Mouse (Mus musculus) lung, postnatal 36 days (tissue): Measurements from ENCODE around the gene Nfatc3.
A peak's percentile ranks its signal among the peaks of the same experiment; 100 is the strongest.

ENCODE experiments used
- DNase-seq: peaks from one replicate; pipeline ENCODE4 v3.0.0; 2022; ENCODE audit warnings: mixed read lengths

The Nfatc3 gene

DNA sequence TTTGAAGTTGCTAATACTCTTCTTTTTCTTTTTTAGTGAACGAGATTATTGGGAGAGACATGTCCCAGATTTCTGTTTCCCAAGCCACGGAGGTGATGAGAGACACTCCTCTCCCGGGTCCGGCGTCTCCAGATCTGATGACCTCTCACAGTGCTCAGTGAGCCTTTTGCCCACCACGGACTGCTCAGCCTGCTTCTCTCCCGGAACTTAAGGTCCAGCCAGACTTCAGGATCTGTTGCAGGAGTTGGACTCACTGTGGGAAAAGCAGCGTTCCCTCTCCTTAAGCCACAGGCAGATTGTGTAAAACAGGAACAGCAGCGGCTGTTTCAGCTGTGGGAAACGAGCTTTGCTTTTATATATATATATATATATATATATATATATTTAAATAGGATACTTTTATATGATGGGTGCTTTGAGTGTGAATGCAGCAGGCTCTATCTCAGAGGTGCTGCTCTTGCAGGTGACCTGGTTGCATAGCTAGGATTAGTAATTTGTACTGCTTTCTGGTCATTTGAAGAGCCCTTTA lies 69.3 kb downstream of the Nfatc3 start:
- DNase-seq: no peak

- DNase-seq: no peak
These were observed 70.7 kb downstream of the Nfatc3 start for GRCm38 (mm10) chr8:106129232-106129930.

DNA sequence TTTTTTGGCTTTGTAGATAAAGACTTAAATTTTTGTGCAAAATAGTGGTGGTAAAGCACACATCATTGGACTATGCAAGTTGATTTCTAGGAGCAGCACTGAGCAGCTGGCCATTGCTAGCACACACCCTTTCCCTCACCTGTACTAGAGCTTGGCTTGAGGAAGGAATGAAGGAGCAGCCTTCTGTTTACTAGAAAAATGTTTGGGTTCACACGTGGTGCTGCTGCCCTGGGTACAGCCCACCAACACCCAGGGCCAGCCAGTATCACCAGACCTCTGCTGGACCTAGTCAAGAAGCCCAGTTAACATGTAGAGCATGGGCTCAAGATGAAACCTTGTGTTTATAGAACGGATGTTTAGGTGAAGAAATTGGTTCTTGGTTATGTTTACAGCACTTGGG lies 71.4 kb downstream of the Nfatc3 start:
- no peak for DNase-seq

- no peak for DNase-seq
These were observed 71.9 kb downstream of the Nfatc3 start for GRCm38 (mm10) chr8:106130505-106130904.

DNA sequence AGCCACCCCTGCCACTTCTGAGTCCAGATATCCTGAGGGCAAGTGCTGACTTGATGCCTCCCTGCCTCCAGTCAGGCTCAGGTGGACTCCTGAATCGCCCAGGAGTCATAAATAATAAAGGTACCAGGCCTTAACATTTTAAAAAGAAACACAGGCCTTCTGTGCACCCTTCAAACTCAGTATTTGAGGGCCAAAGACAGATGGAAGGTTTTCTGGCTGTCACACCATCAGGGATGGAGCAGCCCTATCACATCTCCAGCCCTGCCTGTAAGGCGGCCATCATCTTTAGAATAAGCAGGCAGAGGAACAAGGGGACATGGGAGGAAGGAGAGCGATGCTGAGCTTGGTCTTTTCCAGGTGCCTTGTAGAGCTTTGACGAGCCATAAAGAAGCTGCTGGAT lies 72.4 kb downstream of the Nfatc3 start:
- no peak for DNase-seq

DNA sequence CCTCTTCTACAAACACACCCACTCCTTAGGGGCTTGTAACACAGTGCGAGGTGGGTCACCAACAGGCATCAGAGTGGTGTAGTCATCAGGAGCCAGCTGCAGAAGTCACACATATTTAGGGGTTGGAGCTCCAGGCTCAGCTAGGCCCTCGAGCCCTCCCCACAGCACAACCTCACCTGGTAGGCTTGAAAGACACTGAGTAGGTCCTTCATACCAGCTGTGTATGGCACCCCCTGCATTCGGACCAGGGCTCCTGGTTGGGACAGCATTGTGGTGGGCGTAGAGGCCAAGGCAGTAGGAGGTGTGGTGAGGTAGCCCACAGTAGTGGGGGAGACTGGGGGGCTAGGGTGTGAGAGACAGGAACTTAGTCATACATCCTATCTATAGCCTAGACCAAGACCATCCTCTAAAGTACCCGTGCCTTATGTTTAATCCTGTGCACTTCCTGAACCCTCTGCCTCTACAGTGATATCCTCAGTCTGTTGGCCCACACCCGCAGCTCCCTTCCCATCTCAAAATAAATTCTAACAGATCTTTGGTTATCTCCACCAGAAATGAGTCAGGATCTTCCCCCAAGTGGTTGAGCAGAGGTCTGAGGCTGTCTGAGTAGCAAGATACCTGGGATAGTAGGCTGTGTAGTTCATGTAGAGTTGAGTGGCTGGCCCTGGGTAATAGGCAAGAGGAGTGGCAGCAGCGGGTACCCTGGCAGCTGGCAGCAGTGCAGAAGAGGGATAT lies 73.0 kb downstream of the Nfatc3 start:
- no peak for DNase-seq

GRCm38 (mm10) chr8:106132356-106132755 lies 73.7 kb downstream of the Nfatc3 start:
- no peak for DNase-seq

GRCm38 (mm10) chr8:106133526-106133925 lies 74.9 kb downstream of the Nfatc3 start:
- DNase-seq: no peak

DNA sequence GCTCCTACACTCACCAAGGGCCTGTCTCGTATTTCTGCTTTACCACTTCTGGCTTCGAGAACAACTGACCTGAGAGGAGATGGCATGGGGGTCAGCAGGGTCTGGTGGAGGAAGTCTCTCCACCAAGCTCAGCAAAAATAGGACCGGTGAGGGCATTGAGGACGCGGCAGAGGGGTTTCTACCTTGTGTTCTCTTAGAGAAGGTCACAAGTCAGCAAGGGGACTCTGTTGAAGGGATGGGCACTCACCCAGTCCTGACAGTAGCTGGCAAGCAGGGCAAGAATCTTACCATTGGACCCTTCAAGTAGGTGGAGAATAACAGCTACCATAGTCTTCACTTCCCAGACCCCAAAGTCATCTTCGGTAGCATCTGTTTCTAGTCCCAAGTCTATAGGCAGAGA lies 75.3 kb downstream of the Nfatc3 start:
- DNase-seq: no peak

GRCm38 (mm10) chr8:106134751-106135571 lies 76.3 kb downstream of the Nfatc3 start:
- peak; percentile 96 for DNase-seq

- DNase-seq: no peak
These were observed 77.0 kb downstream of the Nfatc3 start for GRCm38 (mm10) chr8:106135672-106136071.

- peak; percentile 91 for DNase-seq
These were observed 77.8 kb downstream of the Nfatc3 start, which contains the start of gene Esrp2 for GRCm38 (mm10) chr8:106136156-106137130. Gene Esrp2 (minus strand): TSS chr8:106136974.

DNA sequence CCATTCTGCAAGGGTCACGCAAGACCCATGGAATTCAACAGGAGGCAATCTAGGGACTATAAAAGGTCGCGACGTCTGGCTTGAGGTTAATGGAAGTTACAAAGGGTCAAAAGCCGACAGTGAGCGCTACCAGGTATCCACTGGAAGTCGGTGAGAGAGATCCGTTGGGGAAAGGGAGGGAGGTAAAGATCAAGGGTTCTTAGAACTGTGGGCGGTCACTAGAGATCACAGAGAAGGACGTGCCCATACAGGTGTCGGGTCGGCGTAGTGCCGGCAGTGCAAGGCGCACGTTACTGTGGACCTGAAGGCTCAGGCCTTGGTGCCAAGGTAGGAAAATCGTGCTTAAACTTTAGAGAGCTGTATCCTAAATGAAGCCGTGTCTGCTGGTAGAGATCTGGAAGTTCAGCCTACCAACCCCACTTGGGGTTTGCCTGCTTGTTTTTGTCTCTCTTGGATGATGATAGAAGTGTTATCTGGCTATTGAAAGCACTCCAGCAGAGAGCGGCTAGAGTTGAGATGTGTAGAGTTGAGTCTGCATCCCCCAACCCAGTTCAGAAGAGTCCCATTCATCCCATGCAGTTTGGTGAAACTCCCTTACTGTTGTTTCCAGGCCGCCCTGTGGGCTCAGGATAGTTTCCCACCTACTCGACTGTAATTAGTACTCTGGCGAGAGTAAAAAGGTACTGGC lies 78.7 kb downstream of the Nfatc3 start:
- DNase-seq: peak; percentile 62

GRCm38 (mm10) chr8:106137906-106138477 lies 79.4 kb downstream of the Nfatc3 start:
- peak; percentile 94 for DNase-seq

DNA sequence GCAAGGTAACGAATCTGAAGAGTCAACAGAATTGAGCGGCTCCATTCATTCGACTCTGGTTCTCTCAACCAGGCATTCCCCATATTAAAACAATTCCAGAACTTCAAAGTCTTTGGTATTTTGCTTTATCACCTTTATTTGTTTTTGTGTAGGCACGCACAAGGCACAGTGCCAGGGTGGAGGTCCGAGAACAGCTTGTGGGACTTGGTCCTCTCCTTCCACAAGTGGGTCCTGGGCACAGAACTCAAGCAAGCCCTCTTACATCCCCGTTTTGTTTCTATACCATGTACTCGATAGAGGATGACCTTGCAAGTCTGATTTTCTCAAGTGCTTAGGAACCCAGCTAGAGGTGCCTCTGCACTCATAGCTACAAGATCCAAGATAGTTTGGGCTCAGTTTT lies 80.0 kb downstream of the Nfatc3 start:
- no peak for DNase-seq

DNA sequence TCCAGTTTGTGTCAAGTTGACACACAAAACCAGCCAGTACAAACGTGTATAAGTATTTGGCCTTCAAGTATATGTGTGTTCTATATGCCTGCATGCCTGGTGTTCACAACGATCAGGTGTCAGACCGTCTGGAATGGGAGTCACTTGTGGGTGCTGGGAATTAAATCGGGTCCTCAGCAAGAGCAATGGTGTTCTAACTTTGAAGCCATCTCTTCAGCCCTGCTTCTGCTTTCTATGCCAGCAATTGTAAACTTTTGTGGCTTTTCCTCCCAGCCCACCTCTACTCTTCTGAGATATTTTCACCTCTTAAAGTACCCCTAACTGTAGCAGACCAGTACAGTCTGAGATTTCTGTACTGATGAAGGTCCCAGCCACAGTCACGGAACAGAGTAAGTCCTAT lies 81.6 kb downstream of the Nfatc3 start:
- DNase-seq: no peak

DNA sequence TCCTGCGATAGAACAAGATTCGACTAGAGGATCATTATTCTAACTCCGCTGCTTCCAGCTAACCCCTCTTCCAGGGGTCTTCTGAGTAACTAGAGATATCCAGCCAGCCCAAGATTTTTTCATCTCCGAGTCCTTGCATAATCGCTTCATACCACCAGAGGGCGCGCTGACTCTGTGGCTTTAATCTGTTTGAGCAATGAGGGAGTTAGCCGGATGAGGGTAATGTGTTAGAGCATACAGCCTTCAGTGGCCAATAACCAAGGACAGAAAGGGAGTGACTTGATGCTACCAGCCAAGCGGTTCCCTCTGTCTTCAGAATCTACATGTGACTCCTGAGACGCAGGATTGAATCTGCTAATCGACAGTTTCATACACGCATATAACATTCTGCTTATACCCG lies 82.1 kb downstream of the Nfatc3 start:
- peak; percentile 91 for DNase-seq

DNA sequence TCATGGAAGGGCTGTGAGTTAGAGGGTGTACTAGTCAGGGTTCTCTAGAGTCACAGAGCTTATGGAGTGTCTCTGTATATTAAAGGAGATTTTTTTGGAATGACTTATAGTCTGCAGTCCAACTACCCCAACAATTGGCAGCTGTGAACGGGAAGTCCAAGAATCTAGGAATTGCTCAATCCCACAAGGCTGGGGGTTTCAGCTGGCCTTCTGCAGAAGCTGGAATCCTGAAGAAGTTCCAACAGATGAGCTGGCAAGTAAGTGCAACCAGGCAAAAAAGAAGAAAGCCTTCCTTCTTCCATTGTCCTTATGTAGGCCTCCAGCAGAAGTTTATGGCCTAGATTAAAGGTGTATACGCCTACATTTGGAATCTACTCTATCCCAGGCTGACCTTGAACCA lies 86.7 kb downstream of the Nfatc3 start:
- peak; percentile 65 for DNase-seq

- DNase-seq: no peak
These were observed 87.4 kb downstream of the Nfatc3 start for GRCm38 (mm10) chr8:106146014-106146413.

DNA sequence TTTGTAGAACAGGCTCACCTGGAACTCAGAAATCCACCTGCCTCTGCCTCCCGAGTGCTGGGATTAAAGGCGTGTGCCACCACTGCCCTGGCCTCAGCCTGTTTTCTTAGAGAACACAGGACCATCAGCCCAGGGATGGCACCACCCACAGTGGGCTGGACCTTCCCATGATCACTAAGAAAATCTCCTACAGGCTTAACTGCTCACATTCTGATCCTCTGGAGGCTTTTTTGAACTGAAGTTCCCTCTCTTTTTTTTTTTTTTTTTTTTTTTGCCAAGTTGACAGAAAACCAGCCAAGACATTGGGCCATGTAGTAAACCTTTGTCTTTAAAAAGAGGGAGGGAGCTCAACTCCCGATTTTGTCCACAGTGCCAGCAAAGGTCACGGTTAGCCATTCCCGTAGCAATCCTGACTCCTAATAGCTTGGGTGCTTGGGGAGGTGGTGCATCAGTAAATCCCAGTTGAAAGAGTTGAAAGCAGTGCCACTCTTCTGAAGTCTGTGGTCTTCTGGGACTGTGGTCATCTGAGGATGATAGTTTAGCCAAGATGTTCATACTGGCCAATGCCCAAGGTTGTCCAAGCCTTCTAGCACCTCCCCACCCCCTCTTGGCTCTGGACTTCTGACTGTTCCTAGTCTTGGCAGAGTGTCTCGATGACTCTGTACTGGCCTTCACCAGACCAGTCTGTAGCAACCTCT lies 89.4 kb downstream of the Nfatc3 start:
- peak; percentile 74 for DNase-seq
